In the genomic region with DNA sequence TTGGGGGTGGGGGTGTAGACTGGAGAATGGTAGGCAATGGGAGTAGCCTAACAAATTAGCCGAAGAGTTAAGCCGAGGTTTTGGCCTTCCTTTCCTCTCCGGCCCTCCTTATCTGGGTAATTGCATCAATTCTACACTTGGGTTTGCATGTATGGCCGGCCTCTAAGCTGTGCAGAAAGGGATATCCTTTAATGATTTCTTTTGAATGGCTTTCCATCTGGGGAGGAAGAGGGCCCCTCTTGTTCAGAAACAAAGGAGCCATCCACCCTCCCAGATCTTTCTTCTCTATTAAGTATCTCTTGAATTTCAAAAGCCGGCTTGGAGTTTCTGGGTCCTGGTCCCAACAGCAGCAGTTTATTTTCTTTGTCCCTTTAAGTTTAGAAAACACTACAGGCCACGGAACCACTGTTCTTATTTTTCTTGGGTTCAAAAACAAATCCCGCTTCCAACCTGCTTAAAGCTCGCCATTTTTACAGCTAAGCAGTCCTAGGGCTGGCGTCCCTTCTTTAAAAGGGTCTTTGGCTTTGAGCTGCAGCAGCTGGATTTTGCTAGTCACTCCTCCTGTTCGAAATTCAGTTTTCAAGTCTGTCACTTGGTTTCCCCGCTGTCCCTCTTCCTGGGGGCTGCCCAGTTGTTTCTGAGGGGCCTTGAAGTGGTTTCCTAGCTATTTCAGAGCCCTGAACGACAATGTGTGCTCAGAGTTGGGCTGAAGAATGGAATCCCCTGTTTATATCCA, we compare ENCODE assay signal across 10 mouse cellular contexts.
DNase-seq lines count a peak whose midpoint lies in the region; ATAC-seq lines count a peak whose summit lies in the region.
"Had no signal": no experiment of that assay in that cellular context is flagged by ENCODE, and none has a peak within 500 bp of the region (broad histone marks: within the 10 kb centered on the region; RNA-seq: fewer than 3 reads in every experiment).

No protein-coding gene starts in this region.

- H3K9ac ChIP-seq in lung, embryonic 16.5 days (ENCODE audit: low read length), result peak overlapping the region; percentile 52; the same call in 1 of the 2 replicates
- peak overlapping the region; percentile 51 for H3K9ac ChIP-seq in forebrain, embryonic 12.5 days
- 0 out of 2 replicates have a peak overlapping the region, but pooled peaks have one; percentile 5 for H3K9ac ChIP-seq in limb, embryonic 15.5 days
- H3K9ac ChIP-seq in stomach, embryonic 14.5 days (replicated peaks; ENCODE audit: low read depth, low read length), result no peak overlapping the region

- no peak for DNase-seq in lung, postnatal 36 days
- no peak for DNase-seq in layer of hippocampus, adult 11-12 months (ENCODE audit: low spot score)
- DNase-seq in cerebellum, adult 11-12 months, result no peak
- no peak for DNase-seq in adrenal gland, adult 18-20 months (ENCODE audit: low spot score in 2 of 2)

- H3K4me1 ChIP-seq in lung, embryonic 16.5 days (replicated peaks; ENCODE audit: control insufficient read depth, insufficient read depth, low read length), result peaks cover 13% of the 10 kb centered on the region
- peaks cover 40% of the 10 kb centered on the region for H3K4me1 ChIP-seq in forebrain, embryonic 12.5 days
- H3K4me1 ChIP-seq in limb, embryonic 15.5 days, result peaks cover 32% of the 10 kb centered on the region
- peaks cover 21% of the 10 kb centered on the region for H3K4me1 ChIP-seq in stomach, embryonic 14.5 days (ENCODE audit: control insufficient read depth, insufficient read depth, low read length)

- H3K4me2 ChIP-seq in lung, embryonic 16.5 days (ENCODE audit: low read depth, low read length), result peak overlapping the region; percentile 68
- peak overlapping the region; percentile 42 for H3K4me2 ChIP-seq in forebrain, embryonic 12.5 days
- peak overlapping the region; percentile 40 for H3K4me2 ChIP-seq in limb, embryonic 15.5 days
- H3K4me2 ChIP-seq in stomach, embryonic 14.5 days (replicated peaks; ENCODE audit: low read depth, low read length), result peak overlapping the region; percentile 27

- H3K4me3 ChIP-seq in lung, embryonic 16.5 days (ENCODE audit: low read length), result peak overlapping the region; percentile 31
- H3K4me3 ChIP-seq in forebrain, embryonic 12.5 days (replicated peaks), result peak overlapping the region; percentile 10; the same call in 1 of the 2 replicates
- peak overlapping the region; percentile 17 for H3K4me3 ChIP-seq in limb, embryonic 15.5 days
- peak overlapping the region; percentile 7; the same call in 1 of the 2 replicates for H3K4me3 ChIP-seq in stomach, embryonic 14.5 days (ENCODE audit: low read depth, low read length)
- H3K4me3 ChIP-seq: erythroblast, embryonic 14.5 days had no signal

- H3K36me3 ChIP-seq in lung, embryonic 16.5 days (ENCODE audit: control insufficient read depth, insufficient read depth, low read length), result no peaks in the 10 kb centered on the region
- H3K36me3 ChIP-seq in forebrain, embryonic 12.5 days (replicated peaks), result no peaks in the 10 kb centered on the region
- H3K36me3 ChIP-seq in limb, embryonic 15.5 days, result no peaks in the 10 kb centered on the region
- no peaks in the 10 kb centered on the region for H3K36me3 ChIP-seq in stomach, embryonic 14.5 days (ENCODE audit: control insufficient read depth, insufficient read depth, low read length)

- peak; percentile 70 for ATAC-seq in lung, embryonic 16.5 days (ENCODE audit: low read depth)
- peak; percentile 75 for ATAC-seq in forebrain, embryonic 12.5 days (ENCODE audit: low FRiP score)
- ATAC-seq in limb, embryonic 15.5 days (ENCODE audit: insufficient number of reproducible peaks, low FRiP score, low TSS enrichment, low read depth), result 0 out of 2 replicates have a peak, but pooled peaks have one; percentile 38
- ATAC-seq in stomach, embryonic 14.5 days (ENCODE audit: insufficient number of reproducible peaks, insufficient read depth, low FRiP score, low read depth), result peak; percentile 19; the same call in 1 of the 2 replicates

- H3K9me3 ChIP-seq in lung, embryonic 16.5 days (ENCODE audit: control insufficient read depth, low read length), result no peaks in the 10 kb centered on the region
- no peaks in the 10 kb centered on the region for H3K9me3 ChIP-seq in forebrain, embryonic 12.5 days
- H3K9me3 ChIP-seq in limb, embryonic 15.5 days, result no peaks in the 10 kb centered on the region
- no peaks in the 10 kb centered on the region for H3K9me3 ChIP-seq in stomach, embryonic 14.5 days (ENCODE audit: control insufficient read depth, low read depth, low read length)

- WGBS in lung, embryonic 16.5 days, result 22% methylated on average over 12 of the region's 12 CpGs
- WGBS in forebrain, embryonic 12.5 days, result 3% methylated on average over 12 of the region's 12 CpGs
- WGBS in limb, embryonic 15.5 days, result 33% methylated on average over 12 of the region's 12 CpGs
- WGBS in stomach, embryonic 14.5 days, result 25% methylated on average over 12 of the region's 12 CpGs

- H3K27me3 ChIP-seq in lung, embryonic 16.5 days (ENCODE audit: control insufficient read depth, insufficient read depth, low read depth, low read length), result no peaks in the 10 kb centered on the region
- peaks cover 2% of the 10 kb centered on the region; the same call in 1 of the 2 replicates for H3K27me3 ChIP-seq in forebrain, embryonic 12.5 days
- H3K27me3 ChIP-seq in limb, embryonic 15.5 days, result no peaks in the 10 kb centered on the region
- no peaks in the 10 kb centered on the region for H3K27me3 ChIP-seq in stomach, embryonic 14.5 days (ENCODE audit: control insufficient read depth, insufficient read depth, low read length)

- H3K27ac ChIP-seq in lung, embryonic 16.5 days (ENCODE audit: low read length), result peak overlapping the region; percentile 45
- peak overlapping the region; percentile 98 for H3K27ac ChIP-seq in forebrain, embryonic 12.5 days
- peak overlapping the region; percentile 78 for H3K27ac ChIP-seq in limb, embryonic 15.5 days
- H3K27ac ChIP-seq in stomach, embryonic 14.5 days (ENCODE audit: low read length), result peak overlapping the region; percentile 87
- H3K27ac ChIP-seq: macrophage had no signal

Comparison
In these comparisons a context has a peak if more than half of its experiments do, and no peak if none do; other contexts are left out.
1. ATAC-seq: peak in every context shown above with its lines; median percentile 75 in forebrain, embryonic 12.5 days; 70 in lung, embryonic 16.5 days; 38 in limb, embryonic 15.5 days; 19 in stomach, embryonic 14.5 days.
2. H3K27ac ChIP-seq: peak in every context shown above with its lines; median percentile 98 in forebrain, embryonic 12.5 days; 87 in stomach, embryonic 14.5 days; 78 in limb, embryonic 15.5 days; 45 in lung, embryonic 16.5 days.